ENCODE assay signal across 8 mouse cellular contexts in genomic region chr12:57196286-57196607, GRCm38 (mm10). TPM values are rescaled to one million over a fixed set of nuclear protein-coding genes. Genes with fewer than 3 reads are reported as not detected.
DNase-seq lines count a peak whose midpoint lies in the region; ATAC-seq and TF ChIP-seq lines count a peak whose summit lies in the region.

No protein-coding gene starts in this region.

- H3K9ac ChIP-seq in kidney, embryonic 15.5 days: peak overlapping the region; percentile 43
- H3K9ac ChIP-seq in embryonic facial prominence, embryonic 11.5 days (replicated peaks; ENCODE audit: low read length): peak overlapping the region; percentile 58
- peak overlapping the region; percentile 39; the same call in 1 of the 2 replicates for H3K9ac ChIP-seq in hindbrain, postnatal 0 days (replicated peaks; ENCODE audit: low read length)
- no peak overlapping the region for H3K9ac ChIP-seq in midbrain, postnatal 0 days (replicated peaks; ENCODE audit: low read length, poor library complexity, severe bottlenecking)

- H3K36me3 ChIP-seq in kidney, embryonic 15.5 days: no peaks in the 10 kb centered on the region
- no peaks in the 10 kb centered on the region for H3K36me3 ChIP-seq in embryonic facial prominence, embryonic 11.5 days (replicated peaks; ENCODE audit: control insufficient read depth, insufficient read depth, low read depth, low read length)
- H3K36me3 ChIP-seq in hindbrain, postnatal 0 days (ENCODE audit: insufficient read depth, low read length): no peaks in the 10 kb centered on the region
- H3K36me3 ChIP-seq in midbrain, postnatal 0 days (ENCODE audit: insufficient read depth, low read length): no peaks in the 10 kb centered on the region

- H3K4me1 ChIP-seq in kidney, embryonic 15.5 days: peaks cover 11% of the 10 kb centered on the region
- no peaks in the 10 kb centered on the region for H3K4me1 ChIP-seq in embryonic facial prominence, embryonic 11.5 days (ENCODE audit: control insufficient read depth, insufficient read depth, low read length)
- H3K4me1 ChIP-seq in hindbrain, postnatal 0 days (ENCODE audit: insufficient read depth, low read length): no peaks in the 10 kb centered on the region
- 0 out of 2 replicates have a peak, but pooled peaks cover 7% of the 10 kb centered on the region for H3K4me1 ChIP-seq in midbrain, postnatal 0 days (ENCODE audit: insufficient read depth, low read length)

- H3K4me2 ChIP-seq in kidney, embryonic 15.5 days: peak overlapping the region; percentile 93
- H3K4me2 ChIP-seq in embryonic facial prominence, embryonic 11.5 days (ENCODE audit: low read depth, low read length): peak overlapping the region; percentile 80
- peak overlapping the region; percentile 78 for H3K4me2 ChIP-seq in hindbrain, postnatal 0 days (ENCODE audit: low read depth, low read length)
- peak overlapping the region; percentile 89 for H3K4me2 ChIP-seq in midbrain, postnatal 0 days (ENCODE audit: low read depth, low read length, poor library complexity, severe bottlenecking)

- WGBS in kidney, embryonic 15.5 days: 12% methylated on average over 8 of the region's 8 CpGs
- WGBS in embryonic facial prominence, embryonic 11.5 days: 12% methylated on average over 8 of the region's 8 CpGs
- WGBS in hindbrain, postnatal 0 days: 13% methylated on average over 8 of the region's 8 CpGs
- 7% methylated on average over 8 of the region's 8 CpGs for WGBS in midbrain, postnatal 0 days

- TF ChIP-seq CTCF in hindbrain, postnatal 0 days (IDR thresholded peaks at IDR 0.05; ENCODE audit: low read depth): no peak
- TF ChIP-seq CTCF in midbrain, postnatal 0 days (IDR thresholded peaks at IDR 0.05): no peak

- peak overlapping the region; percentile 60 for H3K4me3 ChIP-seq in kidney, embryonic 15.5 days (replicated peaks)
- peak overlapping the region; percentile 47 for H3K4me3 ChIP-seq in embryonic facial prominence, embryonic 11.5 days (ENCODE audit: low read depth, low read length)
- peak overlapping the region; percentile 47 for H3K4me3 ChIP-seq in hindbrain, postnatal 0 days (ENCODE audit: low read length)
- peak overlapping the region; percentile 43 for H3K4me3 ChIP-seq in midbrain, postnatal 0 days (ENCODE audit: low read depth, low read length)

- H3K27me3 ChIP-seq in kidney, embryonic 15.5 days: peaks cover 11% of the 10 kb centered on the region
- no peaks in the 10 kb centered on the region; the same call in 1 of the 2 replicates for H3K27me3 ChIP-seq in embryonic facial prominence, embryonic 11.5 days (ENCODE audit: control insufficient read depth, insufficient read depth, low read length)
- peaks cover 4% of the 10 kb centered on the region; the same call in 1 of the 2 replicates for H3K27me3 ChIP-seq in hindbrain, postnatal 0 days (ENCODE audit: insufficient read depth, low read length)
- H3K27me3 ChIP-seq in midbrain, postnatal 0 days (ENCODE audit: insufficient read depth, low read length): peaks cover 13% of the 10 kb centered on the region

- ATAC-seq in kidney, embryonic 15.5 days (replicated peaks; ENCODE audit: low FRiP score): no peak
- ATAC-seq in embryonic facial prominence, embryonic 11.5 days (replicated peaks; ENCODE audit: insufficient number of reproducible peaks, low FRiP score, low TSS enrichment, low read depth): no peak
- ATAC-seq in hindbrain, postnatal 0 days: no peak
- ATAC-seq in midbrain, postnatal 0 days (ENCODE audit: low FRiP score): no peak

- H3K27ac ChIP-seq in kidney, embryonic 15.5 days: no peak overlapping the region
- H3K27ac ChIP-seq in embryonic facial prominence, embryonic 11.5 days (replicated peaks; ENCODE audit: low read depth, low read length): no peak overlapping the region
- H3K27ac ChIP-seq in hindbrain, postnatal 0 days: no peak overlapping the region
- no peak overlapping the region for H3K27ac ChIP-seq in midbrain, postnatal 0 days (ENCODE audit: low read depth, low read length)

- no peak for DNase-seq in kidney, postnatal 36 days
- peak; percentile 43 for DNase-seq in embryonic facial prominence, embryonic 11.5 days (ENCODE audit: low spot score)
- DNase-seq in hindbrain, postnatal 0 days (ENCODE audit: low spot score): no peak
- DNase-seq in midbrain, postnatal 0 days (ENCODE audit: low spot score): no peak
- DNase-seq in gastrocnemius, postnatal 25 days: no peak
- no peak for DNase-seq in urinary bladder, postnatal 36 days (ENCODE audit: low spot score in 2 of 2)
- DNase-seq in right cerebral cortex, postnatal 14 days: no peak

- no peaks in the 10 kb centered on the region for H3K9me3 ChIP-seq in kidney, embryonic 15.5 days (replicated peaks)
- no peaks in the 10 kb centered on the region for H3K9me3 ChIP-seq in embryonic facial prominence, embryonic 11.5 days (replicated peaks; ENCODE audit: control insufficient read depth, low read length)
- no peaks in the 10 kb centered on the region for H3K9me3 ChIP-seq in hindbrain, postnatal 0 days (ENCODE audit: low read length)
- H3K9me3 ChIP-seq in midbrain, postnatal 0 days (ENCODE audit: low read length): no peaks in the 10 kb centered on the region

RNA-seq across cellular contexts. Expression of gene Slc25a21, which starts 1.0 kb away (rescaled TPM):
- polyA plus RNA-seq in kidney, embryonic 15.5 days (2015; fragmentation: Nextera tagmentation; extraction: Ambion mirVana): 3.1 TPM in 2 replicates
- 1.9 and 2.4 TPM in 2 replicates for polyA plus RNA-seq in embryonic facial prominence, embryonic 11.5 days (2014; fragmentation: Nextera tagmentation; extraction: Ambion mirVana)
- total RNA-seq in hindbrain, postnatal 0 days (2014; rRNA removed): not detected in 2 replicates
- 0.50 and 0.54 TPM in 2 replicates for polyA plus RNA-seq in hindbrain, postnatal 0 days (2015; fragmentation: Nextera tagmentation; extraction: Ambion mirVana)
- not detected in 2 replicates for total RNA-seq in midbrain, postnatal 0 days (2014; rRNA removed)
- polyA plus RNA-seq in midbrain, postnatal 0 days (2015; fragmentation: Nextera tagmentation; extraction: Ambion mirVana): 0.11 and 0.12 TPM in 2 replicates
- under 1 TPM; 0.27 to 0.38 TPM for total RNA-seq in gastrocnemius, postnatal 25 days (2021)

RNA-seq across cellular contexts. Expression of gene Prps1l3, which starts 34.0 kb away (rescaled TPM):
- 79.8 and 80.4 TPM in 2 replicates for polyA plus RNA-seq in kidney, embryonic 15.5 days (2015; fragmentation: Nextera tagmentation; extraction: Ambion mirVana)
- 99.1 and 101 TPM in 2 replicates for polyA plus RNA-seq in embryonic facial prominence, embryonic 11.5 days (2014; fragmentation: Nextera tagmentation; extraction: Ambion mirVana)
- 18.9 and 23.3 TPM in 2 replicates for total RNA-seq in hindbrain, postnatal 0 days (2014; rRNA removed)
- 15.1 and 15.8 TPM in 2 replicates for polyA plus RNA-seq in hindbrain, postnatal 0 days (2015; fragmentation: Nextera tagmentation; extraction: Ambion mirVana)
- 17.3 and 20.3 TPM in 2 replicates for total RNA-seq in midbrain, postnatal 0 days (2014; rRNA removed)
- polyA plus RNA-seq in midbrain, postnatal 0 days (2015; fragmentation: Nextera tagmentation; extraction: Ambion mirVana): 13.7 TPM in 2 replicates
- total RNA-seq in gastrocnemius, postnatal 25 days (2021): 10 to 100 TPM; 20.3 to 22.6 TPM

RNA-seq across cellular contexts. Expression of gene Mipol1, which starts 34.0 kb away (rescaled TPM):
- 12.1 and 13.6 TPM in 2 replicates for polyA plus RNA-seq in kidney, embryonic 15.5 days (2015; fragmentation: Nextera tagmentation; extraction: Ambion mirVana)
- polyA plus RNA-seq in embryonic facial prominence, embryonic 11.5 days (2014; fragmentation: Nextera tagmentation; extraction: Ambion mirVana): 9.1 and 12.3 TPM in 2 replicates
- total RNA-seq in hindbrain, postnatal 0 days (2014; rRNA removed): 6.3 and 6.5 TPM in 2 replicates
- polyA plus RNA-seq in hindbrain, postnatal 0 days (2015; fragmentation: Nextera tagmentation; extraction: Ambion mirVana): 4.5 and 5.4 TPM in 2 replicates
- total RNA-seq in midbrain, postnatal 0 days (2014; rRNA removed): 1.9 and 4.0 TPM in 2 replicates
- polyA plus RNA-seq in midbrain, postnatal 0 days (2015; fragmentation: Nextera tagmentation; extraction: Ambion mirVana): 3.5 and 4.1 TPM in 2 replicates
- 1 to 10 TPM; 2.1 to 3.1 TPM for total RNA-seq in gastrocnemius, postnatal 25 days (2021)
